Mouse (Mus musculus): Measurements from ENCODE around the gene Wdr34. TPM values are rescaled to one million over a fixed set of nuclear protein-coding genes. Genes with fewer than 3 reads are reported as not detected.
A peak's percentile ranks its signal among the peaks of the same experiment; 100 is the strongest.

The Wdr34 gene
- polyA plus RNA-seq, 1 experiment from 2014 or later = 15.4 TPM

- 86% methylated on average over 6 of the region's 6 CpGs for WGBS (ENCODE audit: insufficient replicate concordance)
- Histone ChIP-seq H3K4me2 (no peak overlapping the region; the same call in 1 of the 2 replicates), H3K9me3 (replicated peaks) (no peaks in the 10 kb centered on the region)
Observed at GRCm38 (mm10) chr2:30047127-30047526, 1.6 kb downstream of the Wdr34 start.

DNA sequence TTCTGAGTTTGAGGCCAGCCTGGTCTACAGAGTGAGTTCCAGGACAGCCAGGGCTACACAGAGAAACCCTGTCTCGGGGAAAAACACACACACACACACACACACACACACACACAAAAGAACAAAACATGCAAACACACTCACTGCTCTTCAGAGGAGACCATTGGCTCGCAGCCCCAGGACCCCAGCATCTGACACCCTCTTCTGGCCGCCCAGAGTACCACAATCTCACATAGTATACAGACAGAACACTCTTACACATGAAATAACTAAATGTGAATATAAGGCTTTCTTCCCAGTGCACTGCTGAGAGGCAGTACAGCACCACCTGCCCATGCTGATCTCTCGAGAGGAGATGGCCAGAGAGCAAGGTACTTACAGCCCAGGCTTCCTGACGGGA, 4.1 kb downstream of the Wdr34 start:
- H3K27ac ChIP-seq = no peak overlapping the region
- H3K4me1 ChIP-seq = peaks cover 29% of the 10 kb centered on the region
- H3K9ac ChIP-seq = no peak overlapping the region
- peaks cover 6% of the 10 kb centered on the region; the same call in 1 of the 2 replicates for H3K36me3 ChIP-seq
- no peak for ATAC-seq
- H3K4me3 ChIP-seq = no peak overlapping the region
- no peaks in the 10 kb centered on the region for H3K27me3 ChIP-seq (replicated peaks)
- H3K4me2 ChIP-seq = no peak overlapping the region
- 78% methylated on average over 5 of the region's 5 CpGs for WGBS (ENCODE audit: insufficient replicate concordance)
- H3K9me3 ChIP-seq (replicated peaks) = no peaks in the 10 kb centered on the region

More at GRCm38 (mm10) chr2:30047127-30047526, 1.6 kb downstream of the Wdr34 start:
- Histone ChIP-seq H3K4me3 (no peak overlapping the region), H3K9ac (no peak overlapping the region), H3K27ac (no peak overlapping the region), H3K27me3 (replicated peaks) (no peaks in the 10 kb centered on the region), H3K4me1 (peaks cover 35% of the 10 kb centered on the region), H3K36me3 (peaks cover 3% of the 10 kb centered on the region; the same call in 1 of the 2 replicates)
- no peak for ATAC-seq

GRCm38 (mm10) chr2:30042445-30042844, 6.2 kb downstream of the Wdr34 start:
- H3K36me3 ChIP-seq = peaks cover 9% of the 10 kb centered on the region; the same call in 1 of the 2 replicates
- H3K9ac ChIP-seq = 0 out of 2 replicates have a peak overlapping the region, but pooled peaks have one; percentile 37

DNA sequence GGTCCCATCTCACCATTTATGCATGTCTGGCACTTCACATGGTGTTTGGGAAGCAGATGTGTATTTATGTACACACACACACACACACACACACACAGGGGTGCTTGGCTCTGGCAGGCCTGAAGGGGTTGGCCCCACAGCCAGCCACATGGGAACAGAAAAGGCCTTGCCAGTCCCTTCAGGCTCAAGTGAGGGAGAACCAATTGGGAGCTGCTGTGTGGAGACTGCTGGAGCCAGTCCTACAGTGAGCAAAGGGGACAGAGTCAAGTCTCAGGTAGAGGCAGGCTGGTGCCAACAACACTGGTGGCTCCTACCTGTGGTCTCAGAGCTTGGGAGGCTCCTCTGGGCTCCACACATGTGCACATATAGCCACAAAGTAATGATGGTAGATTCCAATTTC, 9.0 kb downstream of the Wdr34 start:
- H3K27me3 ChIP-seq (replicated peaks) = no peaks in the 10 kb centered on the region
- no peak overlapping the region for H3K4me2 ChIP-seq
- ATAC-seq = no peak
- H3K27ac ChIP-seq = no peak overlapping the region
- H3K4me1 ChIP-seq = peaks cover 10% of the 10 kb centered on the region
- H3K9me3 ChIP-seq (replicated peaks) = no peaks in the 10 kb centered on the region
- peaks cover 7% of the 10 kb centered on the region; the same call in 1 of the 2 replicates for H3K36me3 ChIP-seq
- H3K4me3 ChIP-seq = no peak overlapping the region
- no peak overlapping the region for H3K9ac ChIP-seq

More at GRCm38 (mm10) chr2:30042445-30042844, 6.2 kb downstream of the Wdr34 start:
- H3K4me3 ChIP-seq = no peak overlapping the region
- H3K4me2 ChIP-seq = no peak overlapping the region
- H3K27me3 ChIP-seq (replicated peaks) = no peaks in the 10 kb centered on the region
- peaks cover 14% of the 10 kb centered on the region for H3K4me1 ChIP-seq
- no peaks in the 10 kb centered on the region for H3K9me3 ChIP-seq (replicated peaks)
- ATAC-seq = peak; percentile 55; the same call in 1 of the 2 replicates
- 7% methylated on average over 4 of the region's 4 CpGs for whole genome bisulfite sequencing (ENCODE audit: insufficient replicate concordance)
- H3K27ac ChIP-seq = no peak overlapping the region

GRCm38 (mm10) chr2:30038370-30038769, 10.3 kb downstream of the Wdr34 start:
- Histone ChIP-seq H3K36me3 (peaks cover 7% of the 10 kb centered on the region; the same call in 1 of the 2 replicates), H3K27me3 (replicated peaks) (no peaks in the 10 kb centered on the region), H3K4me3 (no peak overlapping the region), H3K9ac (no peak overlapping the region), H3K4me2 (no peak overlapping the region), H3K9me3 (replicated peaks) (no peaks in the 10 kb centered on the region), H3K4me1 (peaks cover 10% of the 10 kb centered on the region), H3K27ac (no peak overlapping the region)
- no peak for ATAC-seq
- 86% methylated on average over 10 of the region's 10 CpGs for WGBS (ENCODE audit: insufficient replicate concordance)

DNA sequence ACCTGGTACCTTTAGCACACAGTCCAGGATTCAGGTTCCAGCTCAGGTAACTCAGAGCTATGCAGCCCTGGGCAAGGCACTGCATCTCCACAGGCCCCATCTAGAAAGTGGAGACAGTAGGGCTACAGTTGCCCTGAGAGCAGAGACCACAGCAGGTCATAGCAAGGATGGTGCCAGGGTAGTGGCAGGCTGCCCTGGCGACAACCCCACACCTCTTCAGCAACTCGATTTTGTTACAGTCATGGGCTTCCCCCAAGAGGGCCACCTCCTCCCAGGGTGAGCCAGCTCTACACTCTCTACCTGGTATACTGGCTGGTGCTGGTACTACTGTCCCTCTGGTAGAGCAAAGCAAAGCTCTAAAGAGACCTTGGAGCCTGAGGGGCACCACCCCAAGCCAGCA, 10.9 kb downstream of the Wdr34 start:
- Histone ChIP-seq H3K9ac (no peak overlapping the region), H3K27ac (no peak overlapping the region), H3K4me1 (peaks cover 8% of the 10 kb centered on the region), H3K27me3 (replicated peaks) (no peaks in the 10 kb centered on the region), H3K4me3 (no peak overlapping the region), H3K9me3 (replicated peaks) (no peaks in the 10 kb centered on the region), H3K4me2 (no peak overlapping the region), H3K36me3 (peaks cover 7% of the 10 kb centered on the region; the same call in 1 of the 2 replicates)
- 85% methylated on average over 2 of the region's 2 CpGs for WGBS (ENCODE audit: insufficient replicate concordance)
- ATAC-seq = no peak

DNA sequence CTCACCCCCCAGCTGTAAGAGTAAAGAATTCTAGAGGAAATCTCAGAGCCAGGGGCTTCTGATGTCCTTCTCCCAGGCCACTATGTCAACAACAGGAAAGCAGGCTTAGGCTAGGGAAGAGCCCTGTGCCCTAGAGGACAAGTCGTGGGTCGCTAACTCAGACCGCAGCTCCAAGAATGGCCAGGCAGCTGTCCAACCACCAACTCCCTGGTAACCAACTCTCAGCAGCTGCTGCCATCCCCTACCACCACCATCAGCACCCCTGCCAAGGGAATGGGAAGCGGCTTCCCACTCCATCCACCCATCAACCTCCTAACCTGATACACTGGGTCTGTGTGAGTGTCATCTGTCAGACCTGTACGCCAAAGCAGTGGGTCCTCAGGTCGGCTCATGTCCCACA, 15.7 kb downstream of the Wdr34 start:
- no peak overlapping the region for H3K4me2 ChIP-seq
- H3K4me1 ChIP-seq = no peaks in the 10 kb centered on the region
- H3K27me3 ChIP-seq (replicated peaks) = no peaks in the 10 kb centered on the region
- no peak for ATAC-seq
- peaks cover 39% of the 10 kb centered on the region for H3K36me3 ChIP-seq
- no peaks in the 10 kb centered on the region for H3K9me3 ChIP-seq (replicated peaks)
- no peak overlapping the region for H3K9ac ChIP-seq
- H3K27ac ChIP-seq = no peak overlapping the region
- 70% methylated on average over 6 of the region's 6 CpGs for WGBS (ENCODE audit: insufficient replicate concordance)
- H3K4me3 ChIP-seq = no peak overlapping the region

GRCm38 (mm10) chr2:30032244-30032846, 16.3 kb downstream of the Wdr34 start:
- no peak overlapping the region for H3K9ac ChIP-seq
- no peak overlapping the region for H3K27ac ChIP-seq
- H3K9me3 ChIP-seq (replicated peaks) = no peaks in the 10 kb centered on the region
- ATAC-seq = no peak
- H3K4me2 ChIP-seq = no peak overlapping the region
- H3K4me3 ChIP-seq = no peak overlapping the region
- H3K36me3 ChIP-seq = peaks cover 45% of the 10 kb centered on the region
- no peaks in the 10 kb centered on the region for H3K4me1 ChIP-seq
- WGBS (ENCODE audit: insufficient replicate concordance) = 56% methylated on average over 11 of the region's 11 CpGs
- H3K27me3 ChIP-seq (replicated peaks) = no peaks in the 10 kb centered on the region

- 78% methylated on average over 5 of the region's 5 CpGs for WGBS (ENCODE audit: insufficient replicate concordance)
- Histone ChIP-seq H3K9ac (no peak overlapping the region), H3K4me3 (no peak overlapping the region), H3K9me3 (replicated peaks) (no peaks in the 10 kb centered on the region), H3K27me3 (replicated peaks) (no peaks in the 10 kb centered on the region), H3K27ac (no peak overlapping the region), H3K4me1 (no peaks in the 10 kb centered on the region), H3K36me3 (peaks cover 94% of the 10 kb centered on the region), H3K4me2 (no peak overlapping the region)
- ATAC-seq = no peak
Observed at GRCm38 (mm10) chr2:30026997-30027396, 21.7 kb downstream of the Wdr34 start.

DNA sequence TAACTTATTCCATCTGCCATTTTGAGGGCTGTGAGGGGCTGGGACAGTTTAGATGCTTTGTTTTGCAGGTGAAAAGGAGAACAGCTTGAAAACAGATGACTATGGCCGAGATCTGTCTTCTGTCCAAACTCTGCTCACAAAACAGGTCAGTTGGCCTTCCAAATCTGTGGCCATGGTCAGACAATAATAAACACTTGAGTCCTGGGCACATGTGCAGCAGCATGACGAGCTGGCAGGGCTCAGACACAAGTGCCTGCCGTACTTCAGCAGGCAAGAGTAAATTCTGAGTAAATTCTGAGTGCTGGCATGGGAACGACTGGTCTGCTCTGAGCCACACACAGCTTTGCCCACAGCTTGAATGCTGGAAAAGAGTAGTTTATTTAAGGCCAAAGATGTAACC, 23.2 kb downstream of the Wdr34 start:
- Histone ChIP-seq H3K4me1 (no peaks in the 10 kb centered on the region), H3K4me3 (no peak overlapping the region), H3K27ac (no peak overlapping the region), H3K9ac (no peak overlapping the region), H3K4me2 (no peak overlapping the region), H3K27me3 (replicated peaks) (no peaks in the 10 kb centered on the region), H3K9me3 (replicated peaks) (no peaks in the 10 kb centered on the region), H3K36me3 (peaks cover 90% of the 10 kb centered on the region)
- no peak for ATAC-seq
- WGBS (ENCODE audit: insufficient replicate concordance) = 66% methylated on average over 4 of the region's 4 CpGs

- no peak overlapping the region for H3K9ac ChIP-seq
- no peak overlapping the region for H3K4me3 ChIP-seq
- ATAC-seq = no peak
- H3K27me3 ChIP-seq (replicated peaks) = no peaks in the 10 kb centered on the region
- H3K4me1 ChIP-seq = no peaks in the 10 kb centered on the region
- H3K9me3 ChIP-seq (replicated peaks) = no peaks in the 10 kb centered on the region
- no peak overlapping the region for H3K27ac ChIP-seq
- WGBS (ENCODE audit: insufficient replicate concordance) = 75% methylated on average over 11 of the region's 11 CpGs
- no peak overlapping the region for H3K4me2 ChIP-seq
- H3K36me3 ChIP-seq = peaks cover 76% of the 10 kb centered on the region
Observed at GRCm38 (mm10) chr2:30014326-30014966, 34.2 kb downstream of the Wdr34 start.

DNA sequence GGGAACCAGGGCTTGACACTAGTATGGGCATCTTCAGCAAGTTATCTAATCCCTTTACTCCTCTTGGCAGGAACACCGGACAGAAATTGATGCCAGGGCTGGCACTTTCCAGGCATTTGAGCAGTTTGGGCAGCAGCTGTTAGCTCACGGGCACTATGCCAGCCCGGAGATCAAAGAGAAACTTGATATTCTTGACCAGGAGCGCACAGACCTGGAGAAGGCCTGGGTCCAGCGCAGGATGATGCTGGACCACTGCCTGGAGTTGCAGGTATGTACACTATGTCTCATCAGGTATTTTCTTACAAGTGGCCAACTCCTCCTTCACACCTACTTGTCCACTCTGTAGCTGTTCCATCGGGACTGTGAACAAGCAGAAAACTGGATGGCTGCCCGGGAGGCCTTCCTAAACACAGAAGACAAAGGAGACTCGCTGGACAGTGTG, 37.8 kb downstream of the Wdr34 start:
- H3K4me2 ChIP-seq = no peak overlapping the region
- H3K36me3 ChIP-seq = peaks cover 77% of the 10 kb centered on the region
- no peak for ATAC-seq

More for the DNA sequence above, 37.8 kb downstream of the Wdr34 start:
- Histone ChIP-seq H3K9me3 (replicated peaks) (no peaks in the 10 kb centered on the region), H3K4me3 (no peak overlapping the region), H3K27ac (no peak overlapping the region), H3K9ac (no peak overlapping the region), H3K27me3 (replicated peaks) (no peaks in the 10 kb centered on the region), H3K4me1 (no peaks in the 10 kb centered on the region)
- WGBS (ENCODE audit: insufficient replicate concordance) = 81% methylated on average over 8 of the region's 8 CpGs
